Mouse (Mus musculus): ENCODE data around the gene F830045P16Rik. TPM values are rescaled to one million over a fixed set of nuclear protein-coding genes. Genes with fewer than 3 reads are reported as not detected.

Gene F830045P16Rik
- polyA plus RNA-seq (2014; fragmentation: Nextera tagmentation; extraction: Ambion mirVana): not detected in 2 replicates

DNA sequence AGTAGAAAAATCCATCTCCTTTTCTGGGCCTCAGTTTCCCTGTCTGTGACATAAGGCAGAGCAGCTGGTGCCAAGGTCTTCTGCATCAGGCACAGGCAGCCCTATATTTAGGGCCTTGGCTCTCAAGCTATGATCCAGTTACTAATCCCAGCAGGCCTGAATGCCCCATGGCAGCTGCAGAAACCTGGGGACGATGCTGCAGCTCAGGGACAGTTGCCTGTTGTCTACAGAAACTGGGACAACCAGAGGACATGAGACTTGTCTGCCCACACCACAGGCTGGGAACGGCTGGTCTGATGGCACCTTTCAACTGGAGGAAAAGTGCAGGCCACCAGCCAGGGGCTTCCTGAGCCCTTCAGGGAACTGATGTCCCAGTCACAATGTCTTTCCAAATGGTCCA lies at the start of gene F830045P16Rik:
Gene F830045P16Rik, minus strand, starts transcription at position 226 of the 400 bp plus-strand sequence.
- Histone ChIP-seq H3K36me3 (ENCODE audit: control insufficient read depth, insufficient read depth, low read length) (no peaks in the 10 kb centered on the region), H3K27ac (ENCODE audit: low read depth, low read length) (no peak within 1 kb of the TSS), H3K9me3 (ENCODE audit: control insufficient read depth, low read length) (no peaks in the 10 kb centered on the region), H3K9ac (ENCODE audit: low read length) (no peak within 1 kb of the TSS), H3K27me3 (ENCODE audit: control insufficient read depth, insufficient read depth, low read length) (no peaks in the 10 kb centered on the region), H3K4me3 (ENCODE audit: low read depth, low read length) (no peak within 1 kb of the TSS), H3K4me1 (replicated peaks; ENCODE audit: control insufficient read depth, insufficient read depth, low read length) (peaks cover 10% of the 10 kb centered on the region; the same call in 1 of the 2 replicates), H3K4me2 (ENCODE audit: low read depth, low read length, severe bottlenecking) (no peak within 1 kb of the TSS)
- 47% methylated on average over 2 of the region's 2 CpGs for WGBS
- ATAC-seq (replicated peaks; ENCODE audit: low FRiP score): no peak
- DNase-seq (ENCODE audit: low spot score): peak; percentile 44

- Histone ChIP-seq H3K27ac (ENCODE audit: low read depth, low read length) (no peak overlapping the region), H3K4me3 (ENCODE audit: low read depth, low read length) (no peak overlapping the region), H3K27me3 (ENCODE audit: control insufficient read depth, insufficient read depth, low read length) (no peaks in the 10 kb centered on the region; the same call in 1 of the 2 replicates), H3K9me3 (ENCODE audit: control insufficient read depth, low read length) (no peaks in the 10 kb centered on the region), H3K4me2 (ENCODE audit: low read depth, low read length, severe bottlenecking) (no peak overlapping the region), H3K9ac (ENCODE audit: low read length) (no peak overlapping the region), H3K4me1 (replicated peaks; ENCODE audit: control insufficient read depth, insufficient read depth, low read length) (peaks cover 3% of the 10 kb centered on the region; the same call in 1 of the 2 replicates), H3K36me3 (ENCODE audit: control insufficient read depth, insufficient read depth, low read length) (no peaks in the 10 kb centered on the region)
- no peak for ATAC-seq (replicated peaks; ENCODE audit: low FRiP score)
- WGBS: 80% methylated on average over 11 of the region's 11 CpGs
- no peak for DNase-seq (ENCODE audit: low spot score)
Observed at GRCm38 (mm10) chr2:129585904-129586514, 49.6 kb upstream of the F830045P16Rik start.

GRCm38 (mm10) chr2:129584905-129585304 lies 48.5 kb upstream of the F830045P16Rik start:
- Histone ChIP-seq H3K9ac (ENCODE audit: low read length) (no peak overlapping the region), H3K4me3 (ENCODE audit: low read depth, low read length) (no peak overlapping the region), H3K4me1 (replicated peaks; ENCODE audit: control insufficient read depth, insufficient read depth, low read length) (peaks cover 3% of the 10 kb centered on the region; the same call in 1 of the 2 replicates), H3K27me3 (ENCODE audit: control insufficient read depth, insufficient read depth, low read length) (no peaks in the 10 kb centered on the region; the same call in 1 of the 2 replicates), H3K4me2 (ENCODE audit: low read depth, low read length, severe bottlenecking) (no peak overlapping the region), H3K36me3 (ENCODE audit: control insufficient read depth, insufficient read depth, low read length) (no peaks in the 10 kb centered on the region), H3K9me3 (ENCODE audit: control insufficient read depth, low read length) (no peaks in the 10 kb centered on the region), H3K27ac (ENCODE audit: low read depth, low read length) (no peak overlapping the region)
- 8% methylated on average over 1 of the region's 1 CpGs for WGBS
- DNase-seq (ENCODE audit: low spot score): no peak
- ATAC-seq (replicated peaks; ENCODE audit: low FRiP score): no peak

DNA sequence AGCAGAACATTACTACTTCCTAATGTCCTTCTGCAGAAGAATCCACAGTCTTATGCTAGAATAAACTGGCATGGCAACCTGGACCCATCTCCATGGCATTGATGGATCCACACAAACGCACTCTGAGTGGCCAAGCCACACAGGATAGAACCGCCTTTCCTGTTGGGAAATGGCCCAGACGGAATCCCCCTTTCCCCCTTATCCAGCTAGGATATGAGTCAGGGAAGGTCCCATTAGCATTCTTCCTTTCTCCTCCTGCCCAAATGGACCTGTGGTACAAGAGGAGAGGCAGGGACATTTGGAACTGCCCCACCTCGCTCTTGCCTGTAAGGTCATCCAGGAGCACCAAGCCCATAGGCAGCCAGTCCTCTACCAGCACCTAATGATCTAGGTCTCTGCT lies 45.9 kb upstream of the F830045P16Rik start:
- WGBS: 92% methylated on average over 4 of the region's 4 CpGs
- Histone ChIP-seq H3K4me1 (replicated peaks; ENCODE audit: control insufficient read depth, insufficient read depth, low read length) (no peaks in the 10 kb centered on the region), H3K4me2 (ENCODE audit: low read depth, low read length, severe bottlenecking) (no peak overlapping the region), H3K36me3 (ENCODE audit: control insufficient read depth, insufficient read depth, low read length) (no peaks in the 10 kb centered on the region), H3K27me3 (ENCODE audit: control insufficient read depth, insufficient read depth, low read length) (no peaks in the 10 kb centered on the region), H3K4me3 (ENCODE audit: low read depth, low read length) (no peak overlapping the region), H3K27ac (ENCODE audit: low read depth, low read length) (no peak overlapping the region), H3K9ac (ENCODE audit: low read length) (no peak overlapping the region), H3K9me3 (ENCODE audit: control insufficient read depth, low read length) (no peaks in the 10 kb centered on the region)
- DNase-seq (ENCODE audit: low spot score) (no peak), ATAC-seq (replicated peaks; ENCODE audit: low FRiP score) (no peak)

- WGBS: 60% methylated on average over 3 of the region's 3 CpGs
- H3K9me3 ChIP-seq (ENCODE audit: control insufficient read depth, low read length): no peaks in the 10 kb centered on the region
Observed at GRCm38 (mm10) chr2:129581826-129582225, 45.4 kb upstream of the F830045P16Rik start.

GRCm38 (mm10) chr2:129580656-129581055 lies 44.3 kb upstream of the F830045P16Rik start:
- DNase-seq (ENCODE audit: low spot score): no peak
- no peak for ATAC-seq (replicated peaks; ENCODE audit: low FRiP score)
- H3K9me3 ChIP-seq (ENCODE audit: control insufficient read depth, low read length): no peaks in the 10 kb centered on the region
- H3K4me1 ChIP-seq (replicated peaks; ENCODE audit: control insufficient read depth, insufficient read depth, low read length): no peaks in the 10 kb centered on the region
- H3K4me2 ChIP-seq (ENCODE audit: low read depth, low read length, severe bottlenecking): no peak overlapping the region
- H3K27me3 ChIP-seq (ENCODE audit: control insufficient read depth, insufficient read depth, low read length): no peaks in the 10 kb centered on the region
- H3K9ac ChIP-seq (ENCODE audit: low read length): no peak overlapping the region
- no peaks in the 10 kb centered on the region for H3K36me3 ChIP-seq (ENCODE audit: control insufficient read depth, insufficient read depth, low read length)
- H3K27ac ChIP-seq (ENCODE audit: low read depth, low read length): no peak overlapping the region
- no peak overlapping the region for H3K4me3 ChIP-seq (ENCODE audit: low read depth, low read length)
- WGBS: 82% methylated on average over 4 of the region's 4 CpGs

More at GRCm38 (mm10) chr2:129581826-129582225, 45.4 kb upstream of the F830045P16Rik start:
- no peaks in the 10 kb centered on the region for H3K27me3 ChIP-seq (ENCODE audit: control insufficient read depth, insufficient read depth, low read length)
- ATAC-seq (replicated peaks; ENCODE audit: low FRiP score) (no peak), DNase-seq (ENCODE audit: low spot score) (no peak)
- no peak overlapping the region for H3K9ac ChIP-seq (ENCODE audit: low read length)
- H3K4me1 ChIP-seq (replicated peaks; ENCODE audit: control insufficient read depth, insufficient read depth, low read length): no peaks in the 10 kb centered on the region
- no peak overlapping the region for H3K27ac ChIP-seq (ENCODE audit: low read depth, low read length)
- no peak overlapping the region for H3K4me2 ChIP-seq (ENCODE audit: low read depth, low read length, severe bottlenecking)
- H3K36me3 ChIP-seq (ENCODE audit: control insufficient read depth, insufficient read depth, low read length): no peaks in the 10 kb centered on the region
- no peak overlapping the region for H3K4me3 ChIP-seq (ENCODE audit: low read depth, low read length)

GRCm38 (mm10) chr2:129576611-129577447 lies 40.4 kb upstream of the F830045P16Rik start:
- no peak overlapping the region for H3K27ac ChIP-seq (ENCODE audit: low read depth, low read length)

DNA sequence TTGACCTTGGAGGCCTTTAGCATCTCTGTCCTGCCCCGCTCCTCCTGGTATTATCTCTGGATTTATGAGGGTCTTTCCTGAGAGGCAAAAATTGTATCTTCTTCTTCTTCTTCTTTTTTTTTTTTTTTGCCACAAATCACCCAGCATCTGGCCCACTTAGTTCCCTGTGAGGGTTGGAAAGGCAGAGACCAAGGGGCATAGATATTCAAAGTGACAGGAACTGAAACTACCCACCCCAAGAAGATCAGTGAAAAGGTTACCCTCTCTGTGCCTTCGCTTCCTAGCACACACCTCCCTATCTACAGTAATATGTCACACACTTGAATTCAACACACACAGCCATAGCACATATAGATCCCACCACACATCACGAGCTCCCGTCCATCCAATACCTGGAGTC lies 38.7 kb upstream of the F830045P16Rik start:
- WGBS: 87% methylated on average over 4 of the region's 4 CpGs
- Histone ChIP-seq H3K9ac (ENCODE audit: low read length) (no peak overlapping the region), H3K27me3 (ENCODE audit: control insufficient read depth, insufficient read depth, low read length) (no peaks in the 10 kb centered on the region), H3K4me1 (replicated peaks; ENCODE audit: control insufficient read depth, insufficient read depth, low read length) (peaks cover 15% of the 10 kb centered on the region; the same call in 1 of the 2 replicates), H3K36me3 (ENCODE audit: control insufficient read depth, insufficient read depth, low read length) (no peaks in the 10 kb centered on the region), H3K4me2 (ENCODE audit: low read depth, low read length, severe bottlenecking) (no peak overlapping the region), H3K4me3 (ENCODE audit: low read depth, low read length) (no peak overlapping the region), H3K9me3 (ENCODE audit: control insufficient read depth, low read length) (no peaks in the 10 kb centered on the region), H3K27ac (ENCODE audit: low read depth, low read length) (no peak overlapping the region)
- DNase-seq (ENCODE audit: low spot score) (no peak), ATAC-seq (replicated peaks; ENCODE audit: low FRiP score) (no peak)

More at GRCm38 (mm10) chr2:129576611-129577447, 40.4 kb upstream of the F830045P16Rik start:
- Histone ChIP-seq H3K36me3 (ENCODE audit: control insufficient read depth, insufficient read depth, low read length) (no peaks in the 10 kb centered on the region), H3K9ac (ENCODE audit: low read length) (no peak overlapping the region), H3K4me2 (ENCODE audit: low read depth, low read length, severe bottlenecking) (no peak overlapping the region), H3K27me3 (ENCODE audit: control insufficient read depth, insufficient read depth, low read length) (no peaks in the 10 kb centered on the region), H3K4me1 (replicated peaks; ENCODE audit: control insufficient read depth, insufficient read depth, low read length) (peaks cover 15% of the 10 kb centered on the region; the same call in 1 of the 2 replicates), H3K4me3 (ENCODE audit: low read depth, low read length) (no peak overlapping the region), H3K9me3 (ENCODE audit: control insufficient read depth, low read length) (no peaks in the 10 kb centered on the region)
- ATAC-seq (replicated peaks; ENCODE audit: low FRiP score) (no peak), DNase-seq (ENCODE audit: low spot score) (no peak)
- 87% methylated on average over 8 of the region's 8 CpGs for WGBS

All from forebrain, embryonic 11.5 days (tissue).